Mouse (Mus musculus): ENCODE data around the gene H2afx.

Gene H2afx

DNA sequence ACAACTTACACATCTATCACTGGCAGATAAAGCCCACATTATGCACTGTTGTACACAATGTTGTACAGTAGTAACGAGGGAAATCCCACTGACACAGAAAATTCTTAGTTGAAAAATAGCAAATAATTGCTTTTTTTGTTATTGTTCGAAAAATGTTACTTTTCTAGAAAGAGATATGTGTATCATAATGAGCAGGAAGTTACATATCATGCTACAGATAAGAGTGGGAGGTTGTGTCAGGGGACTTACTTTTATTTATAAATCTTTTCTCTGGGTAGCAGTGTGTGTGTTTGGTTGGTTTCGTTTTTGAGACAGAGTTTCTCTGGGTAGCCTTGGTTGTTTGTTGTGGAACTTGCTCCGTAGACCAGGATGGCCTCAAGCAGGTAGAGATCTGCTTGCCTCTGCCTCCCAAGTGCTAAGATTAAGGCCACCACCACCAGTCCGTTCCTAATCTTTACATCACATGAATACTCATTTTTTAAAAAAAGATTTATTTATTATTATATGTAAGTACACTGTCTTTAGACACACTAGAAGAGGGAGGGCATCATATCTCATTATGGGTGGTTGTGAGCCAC is 43.7 kb downstream of the H2afx start:
- peak; percentile 46 for DNase-seq (ENCODE audit: low read depth, low spot score)

GRCm38 (mm10) chr9:44379054-44379834 is 44.8 kb downstream of the H2afx start, which contains the start of gene Hyou1:
Hyou1 (plus strand) TSS chr9:44379490.
- peak; percentile 99 for DNase-seq (ENCODE audit: low read depth, low spot score)

DNA sequence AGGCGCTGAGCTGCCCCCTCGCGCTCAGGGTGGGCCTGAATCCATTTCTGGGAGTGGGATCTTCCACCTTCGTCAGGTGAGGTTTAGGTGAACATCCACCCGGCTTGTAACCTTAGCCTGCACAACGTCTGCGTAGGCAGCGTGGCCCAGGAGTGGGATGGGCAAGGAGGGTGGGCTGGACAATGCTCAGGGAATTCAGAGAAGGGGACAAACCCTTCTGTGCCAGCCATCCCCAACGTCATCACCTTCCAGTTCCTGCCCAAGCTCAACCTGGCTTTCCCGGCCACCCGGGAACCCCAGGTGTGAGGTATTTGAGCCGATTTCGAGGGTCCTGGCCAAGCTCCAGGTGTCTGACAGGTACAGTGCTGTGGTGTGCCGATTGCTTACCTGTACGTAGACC is 45.4 kb downstream of the H2afx start:
- no peak for DNase-seq (ENCODE audit: low read depth, low spot score)

- no peak for DNase-seq (ENCODE audit: low read depth, low spot score)
These were observed 50.1 kb downstream of the H2afx start for GRCm38 (mm10) chr9:44384596-44384995.
